Mouse (Mus musculus): ENCODE measurements at regions not wholly inside any gene's neighbourhood (a gene's known extent, or its start where the extent isn't known, plus 50 kb on each side); places are given as distances from the start of the nearest gene placed in this dataset.

DNA sequence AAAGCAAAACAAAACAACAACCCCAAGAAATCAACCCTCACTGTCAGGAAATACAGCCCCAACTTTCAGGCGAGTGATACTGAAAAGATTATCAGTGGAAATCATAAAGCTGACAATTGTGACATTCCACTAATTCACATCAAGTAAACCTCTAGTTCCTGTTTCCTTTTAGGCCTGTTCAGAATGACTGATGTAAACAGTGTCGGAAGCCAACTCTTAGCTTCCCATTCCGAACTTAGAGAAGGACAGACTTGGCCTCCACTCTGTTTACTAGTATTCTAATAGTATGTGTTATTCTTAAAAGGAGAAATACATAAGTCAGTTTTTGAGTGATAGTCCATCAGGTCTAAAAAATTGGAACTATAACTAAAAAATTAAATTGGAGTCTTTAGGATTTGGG lies 223.9 kb upstream of the Rnd3 start:
- TF ChIP-seq POLR2A (IDR thresholded peaks at IDR 0.05; ENCODE audit: insufficient read depth, low read depth, low read length) (no peak), EP300 (IDR thresholded peaks at IDR 0.05; ENCODE audit: insufficient read depth, low read depth, low read length) (no peak), CTCF (IDR thresholded peaks at IDR 0.05) (no peak)

Measured in heart, adult 2 months (tissue).